Mouse (Mus musculus): ENCODE measurements around the gene Nmrk2. TPM values are rescaled to one million over a fixed set of nuclear protein-coding genes. Genes with fewer than 3 reads are reported as not detected.

Nmrk2 gene
- polyA plus RNA-seq (2012; rRNA removed), result 0.12 TPM in 1 of 2 replicates, not detected in the other

GRCm38 (mm10) chr10:81201807-81202758 lies at the start of gene Nmrk2:
Gene Nmrk2, minus strand, starts transcription at chr10:81202051.
- no peak for TF ChIP-seq POLR2A (IDR thresholded peaks at IDR 0.05; ENCODE audit: control insufficient read depth, extremely low read depth, insufficient read depth, low read length, poor library complexity)
- no peak for TF ChIP-seq CTCF (IDR thresholded peaks at IDR 0.05; ENCODE audit: borderline replicate concordance, control insufficient read depth, extremely low read depth, insufficient read depth, low read length, poor library complexity)
- H3K36me3 ChIP-seq (ENCODE audit: control insufficient read depth, insufficient read depth, low read length), result no peaks in the 10 kb centered on the region
- H3K27ac ChIP-seq (ENCODE audit: control insufficient read depth, insufficient read depth, low read length), result no peak within 1 kb of the TSS
- H3K4me3 ChIP-seq (ENCODE audit: control insufficient read depth, insufficient read depth, low read length), result no peak within 1 kb of the TSS
- no peaks in the 10 kb centered on the region for H3K27me3 ChIP-seq (ENCODE audit: control insufficient read depth, insufficient read depth, low read length)
- 84% methylated on average over 13 of the region's 13 CpGs for WGBS
- H3K4me1 ChIP-seq (replicated peaks; ENCODE audit: control insufficient read depth, insufficient read depth, low read length), result no peaks in the 10 kb centered on the region
- DNase-seq, result no peak

GRCm38 (mm10) chr10:81249442-81249841 lies 47.6 kb upstream of the Nmrk2 start:
- Histone ChIP-seq H3K27ac (ENCODE audit: control insufficient read depth, insufficient read depth, low read length) (no peak overlapping the region), H3K4me1 (replicated peaks; ENCODE audit: control insufficient read depth, insufficient read depth, low read length) (peaks cover 52% of the 10 kb centered on the region), H3K4me3 (ENCODE audit: control insufficient read depth, insufficient read depth, low read length) (no peak overlapping the region), H3K27me3 (ENCODE audit: control insufficient read depth, insufficient read depth, low read length) (no peaks in the 10 kb centered on the region; the same call in 1 of the 2 replicates), H3K36me3 (ENCODE audit: control insufficient read depth, insufficient read depth, low read length) (no peaks in the 10 kb centered on the region)
- DNase-seq, result no peak
- 68% methylated on average over 8 of the region's 8 CpGs for WGBS
- TF ChIP-seq CTCF (IDR thresholded peaks at IDR 0.05; ENCODE audit: borderline replicate concordance, control insufficient read depth, extremely low read depth, insufficient read depth, low read length, poor library complexity), result no peak
- no peak for TF ChIP-seq POLR2A (IDR thresholded peaks at IDR 0.05; ENCODE audit: control insufficient read depth, extremely low read depth, insufficient read depth, low read length, poor library complexity)

GRCm38 (mm10) chr10:81247804-81248203 lies 46.0 kb upstream of the Nmrk2 start:
- peak; percentile 38 for DNase-seq
- no peaks in the 10 kb centered on the region for H3K36me3 ChIP-seq (ENCODE audit: control insufficient read depth, insufficient read depth, low read length)
- no peak overlapping the region for H3K4me3 ChIP-seq (ENCODE audit: control insufficient read depth, insufficient read depth, low read length)
- H3K27me3 ChIP-seq (ENCODE audit: control insufficient read depth, insufficient read depth, low read length), result no peaks in the 10 kb centered on the region; the same call in 1 of the 2 replicates
- peak overlapping the region; percentile 89 for H3K27ac ChIP-seq (ENCODE audit: control insufficient read depth, insufficient read depth, low read length)
- TF ChIP-seq CTCF (IDR thresholded peaks at IDR 0.05; ENCODE audit: borderline replicate concordance, control insufficient read depth, extremely low read depth, insufficient read depth, low read length, poor library complexity) (no peak), POLR2A (IDR thresholded peaks at IDR 0.05; ENCODE audit: control insufficient read depth, extremely low read depth, insufficient read depth, low read length, poor library complexity) (no peak)
- 20% methylated on average over 2 of the region's 2 CpGs for WGBS
- H3K4me1 ChIP-seq (replicated peaks; ENCODE audit: control insufficient read depth, insufficient read depth, low read length), result peaks cover 49% of the 10 kb centered on the region

GRCm38 (mm10) chr10:81245166-81245565 lies 43.3 kb upstream of the Nmrk2 start:
- WGBS, result 95% methylated on average over 6 of the region's 6 CpGs
- Histone ChIP-seq H3K27ac (ENCODE audit: control insufficient read depth, insufficient read depth, low read length) (no peak overlapping the region), H3K27me3 (ENCODE audit: control insufficient read depth, insufficient read depth, low read length) (no peaks in the 10 kb centered on the region), H3K4me3 (ENCODE audit: control insufficient read depth, insufficient read depth, low read length) (no peak overlapping the region), H3K36me3 (ENCODE audit: control insufficient read depth, insufficient read depth, low read length) (no peaks in the 10 kb centered on the region), H3K4me1 (replicated peaks; ENCODE audit: control insufficient read depth, insufficient read depth, low read length) (peaks cover 64% of the 10 kb centered on the region)
- peak; percentile 1 for DNase-seq
- no peak for TF ChIP-seq POLR2A (IDR thresholded peaks at IDR 0.05; ENCODE audit: control insufficient read depth, extremely low read depth, insufficient read depth, low read length, poor library complexity)
- no peak for TF ChIP-seq CTCF (IDR thresholded peaks at IDR 0.05; ENCODE audit: borderline replicate concordance, control insufficient read depth, extremely low read depth, insufficient read depth, low read length, poor library complexity)

GRCm38 (mm10) chr10:81244595-81244994 lies 42.7 kb upstream of the Nmrk2 start:
- TF ChIP-seq POLR2A (IDR thresholded peaks at IDR 0.05; ENCODE audit: control insufficient read depth, extremely low read depth, insufficient read depth, low read length, poor library complexity) (no peak), CTCF (IDR thresholded peaks at IDR 0.05; ENCODE audit: borderline replicate concordance, control insufficient read depth, extremely low read depth, insufficient read depth, low read length, poor library complexity) (peak; percentile 97)
- DNase-seq, result peak; percentile 84
- no peak overlapping the region for H3K27ac ChIP-seq (ENCODE audit: control insufficient read depth, insufficient read depth, low read length)
- H3K4me3 ChIP-seq (ENCODE audit: control insufficient read depth, insufficient read depth, low read length), result no peak overlapping the region
- no peaks in the 10 kb centered on the region for H3K36me3 ChIP-seq (ENCODE audit: control insufficient read depth, insufficient read depth, low read length)
- no peaks in the 10 kb centered on the region; the same call in 1 of the 2 replicates for H3K27me3 ChIP-seq (ENCODE audit: control insufficient read depth, insufficient read depth, low read length)
- peaks cover 58% of the 10 kb centered on the region for H3K4me1 ChIP-seq (replicated peaks; ENCODE audit: control insufficient read depth, insufficient read depth, low read length)
- 12% methylated on average over 17 of the region's 17 CpGs for WGBS

GRCm38 (mm10) chr10:81244146-81244545 lies 42.3 kb upstream of the Nmrk2 start:
- TF ChIP-seq POLR2A (IDR thresholded peaks at IDR 0.05; ENCODE audit: control insufficient read depth, extremely low read depth, insufficient read depth, low read length, poor library complexity) (no peak), CTCF (IDR thresholded peaks at IDR 0.05; ENCODE audit: borderline replicate concordance, control insufficient read depth, extremely low read depth, insufficient read depth, low read length, poor library complexity) (no peak)
- WGBS, result 97% methylated on average over 4 of the region's 4 CpGs
- no peak for DNase-seq
- Histone ChIP-seq H3K27me3 (ENCODE audit: control insufficient read depth, insufficient read depth, low read length) (no peaks in the 10 kb centered on the region; the same call in 1 of the 2 replicates), H3K36me3 (ENCODE audit: control insufficient read depth, insufficient read depth, low read length) (no peaks in the 10 kb centered on the region), H3K27ac (ENCODE audit: control insufficient read depth, insufficient read depth, low read length) (no peak overlapping the region), H3K4me3 (ENCODE audit: control insufficient read depth, insufficient read depth, low read length) (no peak overlapping the region), H3K4me1 (replicated peaks; ENCODE audit: control insufficient read depth, insufficient read depth, low read length) (peaks cover 54% of the 10 kb centered on the region)

All from thymus, adult 2 months (tissue).